Mouse (Mus musculus): ENCODE data around the gene Wnt10a.
"Not testable (repeated sequence)": the region's sequence is repeated elsewhere in the genome, so short reads cannot be mapped to it uniquely, and the experiment has no call there.

Gene Wnt10a

DNA sequence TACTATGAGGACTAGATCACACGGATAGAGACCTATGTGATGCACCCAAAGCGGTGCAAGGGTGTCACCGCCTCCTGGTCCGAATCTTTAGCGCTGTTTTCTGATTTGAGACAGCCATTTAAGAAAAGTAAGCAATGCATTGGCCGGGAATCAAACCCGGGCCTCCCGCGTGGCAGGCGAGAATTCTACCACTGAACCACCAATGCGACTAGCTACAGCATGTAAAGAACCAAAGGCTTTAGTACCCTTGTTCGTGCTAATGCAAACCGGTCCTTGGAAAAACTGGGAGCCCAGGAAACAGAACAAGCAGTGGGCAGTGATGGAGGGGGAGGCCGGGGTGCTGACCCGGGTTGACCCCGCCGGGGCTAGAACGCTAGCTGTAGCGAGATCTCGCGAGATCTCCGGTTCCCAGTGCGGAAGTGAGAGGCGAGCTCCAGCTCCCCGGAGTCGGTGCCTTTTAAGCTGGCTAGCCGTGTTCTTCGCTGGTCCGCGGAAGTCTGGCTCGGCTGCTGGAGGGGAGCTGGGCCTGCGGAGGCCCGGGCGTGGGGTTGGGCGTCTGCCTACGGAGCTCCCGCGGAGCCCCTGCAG, 25.4 kb downstream of the Wnt10a start:
- peak; percentile 92 for DNase-seq

DNA sequence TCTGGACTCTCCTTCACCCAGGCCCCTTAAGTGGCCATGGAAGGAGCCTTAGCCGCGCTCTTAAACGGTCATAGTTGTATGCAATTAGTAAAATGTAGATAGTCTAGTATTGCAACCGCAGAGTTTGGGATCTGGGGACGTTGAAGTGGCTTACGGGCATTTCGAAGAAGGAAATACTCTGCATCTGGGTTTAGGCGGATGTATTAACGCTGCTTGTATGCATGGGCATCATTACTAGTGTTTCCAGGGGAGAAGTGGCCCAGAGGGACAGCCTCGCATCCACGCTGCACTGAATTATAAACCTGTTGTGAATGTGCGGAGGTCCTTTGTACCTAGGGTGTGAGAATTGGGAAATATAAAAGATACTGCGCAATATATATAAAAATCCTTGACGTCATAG, 25.9 kb downstream of the Wnt10a start:
- no peak for DNase-seq

DNA sequence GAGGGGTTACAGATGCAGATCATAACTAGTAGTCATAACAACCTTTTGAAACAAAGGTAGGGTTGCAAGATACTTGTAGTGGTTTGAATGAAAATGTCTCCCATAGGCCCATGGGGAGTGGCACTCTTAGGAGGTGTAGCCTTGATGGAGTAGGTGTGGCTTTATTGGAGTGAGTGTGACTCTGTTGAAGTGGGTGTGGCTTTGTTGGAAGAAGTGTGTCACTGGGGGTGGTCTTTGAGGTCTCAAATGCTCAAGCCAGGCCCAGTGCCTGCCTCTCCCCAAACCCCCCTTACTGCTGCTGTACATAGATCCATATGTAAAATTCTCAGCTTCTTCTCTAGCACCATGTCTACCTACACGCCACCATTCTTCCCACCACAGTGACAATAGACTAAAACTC, 27.2 kb downstream of the Wnt10a start:
- DNase-seq: no peak

DNA sequence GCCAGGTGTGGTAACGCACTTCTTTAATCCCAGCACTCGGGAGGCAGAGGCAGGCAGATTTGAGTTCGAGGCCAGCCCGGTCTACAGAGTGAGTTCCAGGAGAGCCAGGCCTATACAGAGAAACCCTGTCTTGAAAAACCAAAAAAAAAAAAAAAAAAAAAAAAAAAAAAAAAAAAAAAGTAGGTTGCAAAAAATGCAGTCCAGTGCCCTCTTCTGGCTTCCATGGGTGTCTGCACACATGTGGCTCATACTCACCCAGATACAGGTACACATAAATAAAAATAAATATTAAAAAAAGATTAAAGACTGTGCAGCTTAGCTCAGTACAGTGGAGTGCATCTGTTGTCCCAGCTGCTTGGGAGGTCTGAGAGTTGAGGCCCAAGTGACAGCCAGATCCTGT, 32.3 kb downstream of the Wnt10a start:
- DNase-seq: not testable (repeated sequence)

DNA sequence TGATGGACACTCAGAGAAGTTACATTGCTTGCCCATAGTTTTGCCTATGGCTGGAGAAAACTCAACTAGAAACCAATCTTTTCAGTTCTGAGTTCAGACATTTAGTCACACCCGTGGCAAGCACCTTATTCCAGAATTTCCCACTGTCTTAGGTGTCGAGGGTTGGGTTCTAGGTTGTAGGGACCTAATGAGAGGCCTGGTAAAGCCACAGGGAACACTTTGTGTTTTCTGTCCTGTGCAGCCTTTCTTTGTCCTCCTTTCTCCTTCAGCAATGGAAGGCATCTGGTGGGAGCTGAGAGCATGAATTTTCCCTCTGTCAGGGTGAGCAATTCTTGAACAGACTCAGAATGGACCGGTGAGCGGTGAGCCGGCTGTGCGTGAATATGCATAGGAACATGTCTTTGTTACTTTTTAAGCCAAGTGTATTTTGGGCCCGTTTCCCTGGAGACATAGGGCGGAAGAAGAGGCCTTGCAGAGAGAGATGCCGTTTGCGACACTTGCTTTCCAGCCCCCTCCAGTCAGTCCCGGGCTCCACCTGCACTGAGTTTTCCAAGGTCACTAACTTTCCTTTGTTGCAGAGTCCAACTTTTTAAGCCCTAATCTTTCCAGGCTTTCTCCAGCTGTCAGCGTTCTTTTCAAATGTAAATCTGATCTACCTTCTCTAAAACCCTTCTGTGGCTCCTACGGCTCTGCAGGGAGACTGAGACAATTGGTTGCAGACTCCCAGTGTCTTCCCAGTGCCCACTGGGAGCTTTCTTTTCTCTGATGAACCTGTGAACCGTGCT, 33.4 kb downstream of the Wnt10a start:
- peak; percentile 77 for DNase-seq

DNA sequence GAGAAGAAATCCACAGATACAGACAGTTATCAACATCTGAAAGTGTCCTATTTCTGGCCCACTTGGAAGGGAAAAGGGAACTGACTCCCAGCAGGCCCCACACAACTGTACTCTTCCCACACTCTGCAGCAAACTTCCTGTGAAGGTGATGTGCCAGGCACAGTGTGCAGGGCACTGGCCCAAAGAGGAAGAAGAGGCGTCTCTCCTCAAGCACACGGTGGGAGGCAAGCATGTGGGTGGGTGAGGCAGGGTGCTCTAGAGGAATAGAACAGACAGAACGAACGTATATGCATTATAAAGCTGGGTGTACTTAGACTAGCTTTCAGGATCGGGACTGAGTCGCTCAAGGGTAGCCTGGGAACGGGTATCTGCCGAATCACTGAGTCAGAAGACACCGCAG, 38.7 kb downstream of the Wnt10a start:
- no peak for DNase-seq

DNA sequence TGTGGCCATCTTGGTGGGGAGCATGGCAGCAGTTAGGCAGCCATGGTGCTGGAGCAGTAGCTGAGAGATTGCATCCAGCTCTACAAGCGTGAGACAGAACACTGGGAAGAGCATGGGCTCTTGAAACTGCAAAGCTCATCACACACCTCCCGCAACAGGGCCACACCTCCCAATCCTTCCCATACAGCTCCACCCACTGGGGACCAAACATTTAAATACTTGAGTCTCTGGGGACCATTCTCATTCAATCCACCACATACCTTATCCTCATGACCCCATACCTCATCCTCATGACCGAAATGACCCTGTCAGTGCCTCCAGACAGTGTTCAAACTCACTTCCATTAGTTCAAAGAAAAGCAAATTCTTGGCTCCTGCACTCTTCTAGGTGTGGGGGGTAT, 41.9 kb downstream of the Wnt10a start:
- DNase-seq: no peak

DNA sequence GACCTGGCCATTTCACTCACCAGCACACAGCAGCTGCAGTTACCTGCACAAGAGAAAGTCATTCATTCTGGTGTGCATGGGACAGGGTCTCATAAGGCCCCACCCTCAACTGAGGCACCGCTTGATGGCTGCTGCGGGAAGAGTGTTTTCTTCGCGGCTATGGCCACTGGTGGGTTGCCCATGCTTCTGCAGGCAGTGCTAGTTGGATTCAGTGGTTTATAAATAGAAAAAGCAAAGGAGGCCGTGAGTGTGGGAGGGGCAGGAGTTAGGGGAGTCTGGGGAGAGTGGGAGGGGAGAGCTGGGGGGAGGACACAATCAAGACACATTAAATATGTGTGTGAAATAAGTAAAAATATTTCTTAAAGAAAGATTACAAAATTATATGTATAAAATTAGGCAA, 51.8 kb downstream of the Wnt10a start:
- no peak for DNase-seq

DNA sequence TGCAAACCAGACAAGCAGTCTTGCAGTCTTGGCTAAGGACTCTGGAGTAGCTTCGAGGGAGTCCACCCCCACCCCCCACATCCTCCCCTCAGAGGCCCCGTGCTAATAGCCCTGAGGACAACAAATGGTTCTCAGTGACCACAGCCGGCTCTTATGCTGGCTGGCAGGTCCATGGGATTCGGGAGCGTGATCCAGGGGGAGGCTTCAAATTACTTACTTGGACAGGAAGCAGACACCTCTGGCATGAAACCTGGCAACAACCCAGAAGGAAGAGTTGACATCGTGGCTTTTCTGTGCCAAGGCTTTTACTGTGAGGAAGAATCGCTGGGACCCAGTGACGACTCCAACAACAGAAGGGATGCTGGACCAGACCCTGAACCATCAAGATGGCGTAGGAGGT, 55.0 kb downstream of the Wnt10a start:
- DNase-seq: no peak

DNA sequence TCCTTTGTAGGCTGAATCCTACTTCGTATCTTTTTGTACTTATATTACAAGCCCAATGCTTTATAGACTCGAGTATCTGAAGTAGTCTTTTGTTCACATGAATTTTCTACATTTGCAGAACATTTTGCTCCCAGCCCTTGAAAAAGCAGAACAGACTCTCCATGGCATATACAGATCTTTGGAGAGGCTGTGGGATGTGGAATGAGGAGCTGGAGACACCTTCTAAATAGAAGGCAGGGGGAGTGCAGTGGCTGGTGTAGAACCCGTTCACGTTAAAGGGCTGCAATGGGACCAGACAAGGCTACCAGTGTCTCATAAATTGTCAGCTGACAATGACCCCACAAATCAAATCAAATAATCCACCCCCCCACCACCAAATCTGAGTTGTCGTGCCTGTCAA, 57.6 kb downstream of the Wnt10a start:
- DNase-seq: no peak

DNA sequence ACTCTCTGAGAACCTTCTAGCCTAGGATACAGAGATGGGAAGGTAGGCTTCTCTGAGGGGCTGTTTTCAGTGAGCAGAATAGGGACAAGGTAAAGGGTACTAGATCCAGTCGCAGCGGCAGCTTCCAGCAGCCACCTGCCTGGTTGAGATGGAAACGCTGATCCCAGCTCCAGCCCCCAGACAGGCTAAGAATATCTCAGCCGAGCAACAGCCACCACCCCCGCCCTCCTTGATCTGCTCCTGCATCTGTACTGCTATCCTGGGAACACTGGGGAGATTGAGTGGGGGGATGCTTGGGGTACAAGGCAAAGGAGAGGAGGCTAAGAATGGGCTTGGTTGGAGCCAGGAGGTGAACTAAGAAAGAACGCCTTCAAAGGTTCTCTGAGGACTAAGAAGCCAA, 58.9 kb downstream of the Wnt10a start:
- DNase-seq: peak; percentile 80

DNA sequence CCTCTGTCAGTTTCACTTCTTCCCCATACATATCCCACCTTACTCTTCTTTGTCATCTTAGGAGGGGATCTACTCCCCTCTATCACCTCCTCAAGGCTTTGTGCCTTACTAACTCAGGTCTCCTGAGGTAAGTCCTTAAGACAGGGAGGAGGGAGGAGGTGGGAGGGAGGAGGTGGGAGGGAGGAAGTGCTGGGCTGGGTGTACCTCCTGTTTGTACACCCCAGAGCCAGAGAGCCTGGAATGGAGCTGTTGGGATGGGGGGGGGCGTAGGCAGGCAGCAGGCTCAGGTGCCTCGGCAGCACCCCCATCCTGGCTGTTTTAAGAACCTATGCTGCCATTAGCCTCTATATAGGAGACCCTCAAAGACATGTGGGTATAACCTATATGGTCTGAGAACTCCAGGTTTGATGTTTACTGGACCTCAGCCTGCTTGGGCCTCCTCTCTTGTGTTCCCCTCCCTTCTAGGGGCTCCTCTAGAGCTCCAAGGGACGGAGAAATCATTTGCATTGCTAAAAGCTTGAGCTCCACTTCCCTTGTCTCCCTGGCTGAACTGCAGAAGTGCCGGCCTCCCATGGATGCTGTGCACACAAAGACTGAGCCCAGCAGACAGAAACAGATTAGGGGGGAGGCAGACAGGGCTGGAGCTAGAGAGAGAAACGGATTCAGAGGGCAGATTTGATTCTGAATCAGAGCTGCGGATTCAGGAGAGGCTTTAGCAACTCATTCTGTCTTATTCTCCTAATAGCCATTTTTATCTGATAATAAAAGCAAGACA, 59.9 kb downstream of the Wnt10a start:
- no peak for DNase-seq
